Mouse (Mus musculus) embryonic facial prominence, embryonic 11.5 days (tissue): ENCODE results near the gene Mgll. TPM values are rescaled to one million over a fixed set of nuclear protein-coding genes. Genes with fewer than 3 reads are reported as not detected.

Experiments
- ATAC-seq: fragments of 200-750 bp; cut with Nextera tagmentation; replicated peaks from 2 replicates; pipeline ENCODE4 v1.8.0; 2017; ENCODE audit warnings: low read depth; ENCODE audit not compliant: insufficient number of reproducible peaks, low FRiP score, low TSS enrichment
- DNase-seq: peaks from one replicate; pipeline ENCODE4 v3.0.0-alpha.2; 2015; ENCODE audit warnings: low spot score
- H3K27ac ChIP-seq: fragments of 300-500 bp; sonication (generic); replicated peaks from 2 replicates; pipeline ENCODE4 v1.5.1; 2014; ENCODE audit warnings: mild to moderate bottlenecking, low read depth, low read length, control low read depth
- H3K27me3 ChIP-seq: fragments of 300-500 bp; sonication (generic); 2 replicates; pipeline ENCODE4 v1.6.1; 2014; ENCODE audit warnings: mild to moderate bottlenecking, low read length, moderate library complexity, mixed read lengths; ENCODE audit not compliant: control insufficient read depth, insufficient read depth
- H3K36me3 ChIP-seq: fragments of 300-500 bp; sonication (generic); replicated peaks from 2 replicates; pipeline ENCODE4 v1.6.1; 2014; ENCODE audit warnings: low read depth, mild to moderate bottlenecking, low read length, moderate library complexity, mixed read lengths; ENCODE audit not compliant: control insufficient read depth, insufficient read depth
- H3K4me1 ChIP-seq: fragments of 300-500 bp; sonication (generic); 2 replicates; pipeline ENCODE4 v1.6.1; 2014; ENCODE audit warnings: low read length, mixed read lengths; ENCODE audit not compliant: control insufficient read depth, insufficient read depth
- H3K4me2 ChIP-seq: fragments of 300-500 bp; sonication (generic); 2 replicates; pipeline ENCODE4 v1.6.1; 2014; ENCODE audit warnings: low read depth, mild to moderate bottlenecking, control low read depth, low read length, moderate library complexity
- H3K4me3 ChIP-seq: fragments of 300-500 bp; sonication (generic); 2 replicates; pipeline ENCODE4 v1.5.1; 2014; ENCODE audit warnings: low read depth, low read length, control low read depth
- H3K9ac ChIP-seq: fragments of 300-500 bp; sonication (generic); replicated peaks from 2 replicates; pipeline ENCODE4 v1.6.1; 2014; ENCODE audit warnings: mild to moderate bottlenecking, control low read depth, low read length
- H3K9me3 ChIP-seq: fragments of 300-500 bp; sonication (generic); replicated peaks from 2 replicates; pipeline ENCODE4 v1.6.1; 2016; ENCODE audit warnings: mild to moderate bottlenecking, low read length, inconsistent platforms, mixed read lengths; ENCODE audit not compliant: control insufficient read depth
- WGBS: fragments of 180-500 bp; shearing (Covaris S2); extraction: QIAGEN DNeasy Blood & Tissue Kit; methylation state at CpG from one replicate; pipeline ENCODE4 v1.1.7; 2014; 5-methylcytosine and 5-hydroxymethylcytosine counted together
- polyA plus RNA-seq: library from polyadenylated mRNA; unstranded; fragments of >200 nt; fragmentation: Nextera tagmentation; extraction: Ambion mirVana; gene quantifications from 2 replicates; pipeline ENCODE4 v1.2.1, GENCODE M21; 2014

Mgll gene
- polyA plus RNA-seq, 1 experiment from 2014 or later = 3.0 TPM

GRCm38 (mm10) chr6:88815489-88815888, 91.3 kb downstream of the Mgll start:
- no peak overlapping the region for H3K27ac ChIP-seq
- no peaks in the 10 kb centered on the region for H3K36me3 ChIP-seq
- H3K9me3 ChIP-seq = no peaks in the 10 kb centered on the region
- DNase-seq (no peak), ATAC-seq (no peak)
- no peak overlapping the region for H3K4me2 ChIP-seq
- no peak overlapping the region for H3K4me3 ChIP-seq
- 83% methylated on average over 3 of the region's 3 CpGs for WGBS
- no peak overlapping the region for H3K9ac ChIP-seq
- no peaks in the 10 kb centered on the region for H3K27me3 ChIP-seq
- H3K4me1 ChIP-seq = no peaks in the 10 kb centered on the region

- Histone ChIP-seq H3K4me1 (no peaks in the 10 kb centered on the region), H3K36me3 (no peaks in the 10 kb centered on the region), H3K9ac (no peak overlapping the region), H3K27me3 (no peaks in the 10 kb centered on the region), H3K4me3 (no peak overlapping the region), H3K9me3 (no peaks in the 10 kb centered on the region), H3K27ac (no peak overlapping the region), H3K4me2 (no peak overlapping the region)
- WGBS = 79% methylated on average over 3 of the region's 3 CpGs
- no peak for DNase-seq
- ATAC-seq = no peak
These were observed 92.7 kb downstream of the Mgll start for GRCm38 (mm10) chr6:88816913-88817312.

DNA sequence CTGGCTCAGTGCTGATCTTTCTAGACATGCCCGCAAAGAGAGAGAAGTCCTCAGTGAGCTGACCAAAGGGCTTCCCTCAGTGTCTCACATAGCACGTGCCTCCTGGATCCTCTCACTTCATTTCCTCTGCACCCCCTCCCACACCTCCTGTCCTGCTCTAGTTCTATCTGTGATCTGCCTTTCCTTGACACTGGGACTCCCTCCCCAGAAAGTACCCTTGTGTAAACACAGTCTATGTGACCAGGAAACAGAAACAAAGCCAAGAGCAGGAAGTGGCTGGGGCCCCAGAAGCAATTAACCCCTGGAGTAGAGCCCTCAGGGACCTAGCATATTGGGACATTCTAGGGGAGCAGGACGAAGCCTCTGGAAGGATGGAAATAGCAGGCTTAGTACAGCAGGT, 96.6 kb downstream of the Mgll start:
- H3K27ac ChIP-seq = no peak overlapping the region
- WGBS = 37% methylated on average over 3 of the region's 3 CpGs
- ATAC-seq (no peak), DNase-seq (no peak)
- H3K9ac ChIP-seq = no peak overlapping the region
- H3K36me3 ChIP-seq = no peaks in the 10 kb centered on the region
- H3K9me3 ChIP-seq = no peaks in the 10 kb centered on the region
- no peaks in the 10 kb centered on the region for H3K27me3 ChIP-seq
- no peak overlapping the region for H3K4me3 ChIP-seq
- H3K4me2 ChIP-seq = no peak overlapping the region
- H3K4me1 ChIP-seq = no peaks in the 10 kb centered on the region

GRCm38 (mm10) chr6:88821294-88821693, 97.1 kb downstream of the Mgll start:
- H3K4me1 ChIP-seq = no peaks in the 10 kb centered on the region
- no peaks in the 10 kb centered on the region for H3K9me3 ChIP-seq
- no peaks in the 10 kb centered on the region for H3K36me3 ChIP-seq
- H3K4me3 ChIP-seq = no peak overlapping the region
- no peak overlapping the region for H3K9ac ChIP-seq
- 92% methylated on average over 6 of the region's 6 CpGs for WGBS
- H3K4me2 ChIP-seq = no peak overlapping the region
- no peaks in the 10 kb centered on the region for H3K27me3 ChIP-seq
- H3K27ac ChIP-seq = no peak overlapping the region
- DNase-seq = no peak
- no peak for ATAC-seq

GRCm38 (mm10) chr6:88821901-88822300, 97.7 kb downstream of the Mgll start:
- ATAC-seq (no peak), DNase-seq (no peak)
- Histone ChIP-seq H3K9ac (no peak overlapping the region), H3K4me1 (no peaks in the 10 kb centered on the region), H3K36me3 (no peaks in the 10 kb centered on the region), H3K27me3 (no peaks in the 10 kb centered on the region), H3K9me3 (no peaks in the 10 kb centered on the region), H3K27ac (no peak overlapping the region), H3K4me2 (no peak overlapping the region), H3K4me3 (no peak overlapping the region)
- 79% methylated on average over 11 of the region's 11 CpGs for WGBS

- Histone ChIP-seq H3K9ac (no peak overlapping the region), H3K27ac (no peak overlapping the region), H3K4me1 (no peaks in the 10 kb centered on the region), H3K36me3 (no peaks in the 10 kb centered on the region), H3K9me3 (no peaks in the 10 kb centered on the region), H3K27me3 (no peaks in the 10 kb centered on the region), H3K4me3 (no peak overlapping the region), H3K4me2 (no peak overlapping the region)
- ATAC-seq = no peak
- no peak for DNase-seq
- WGBS = 64% methylated on average over 7 of the region's 7 CpGs
These were observed 100.0 kb downstream of the Mgll start for GRCm38 (mm10) chr6:88824183-88824582.

GRCm38 (mm10) chr6:88826088-88826487, 101.9 kb downstream of the Mgll start:
- Histone ChIP-seq H3K4me3 (no peak overlapping the region), H3K27ac (no peak overlapping the region), H3K4me1 (no peaks in the 10 kb centered on the region), H3K36me3 (no peaks in the 10 kb centered on the region), H3K9ac (no peak overlapping the region), H3K4me2 (no peak overlapping the region), H3K27me3 (no peaks in the 10 kb centered on the region), H3K9me3 (no peaks in the 10 kb centered on the region)
- DNase-seq (no peak), ATAC-seq (no peak)
- WGBS = 53% methylated on average over 3 of the region's 3 CpGs

DNA sequence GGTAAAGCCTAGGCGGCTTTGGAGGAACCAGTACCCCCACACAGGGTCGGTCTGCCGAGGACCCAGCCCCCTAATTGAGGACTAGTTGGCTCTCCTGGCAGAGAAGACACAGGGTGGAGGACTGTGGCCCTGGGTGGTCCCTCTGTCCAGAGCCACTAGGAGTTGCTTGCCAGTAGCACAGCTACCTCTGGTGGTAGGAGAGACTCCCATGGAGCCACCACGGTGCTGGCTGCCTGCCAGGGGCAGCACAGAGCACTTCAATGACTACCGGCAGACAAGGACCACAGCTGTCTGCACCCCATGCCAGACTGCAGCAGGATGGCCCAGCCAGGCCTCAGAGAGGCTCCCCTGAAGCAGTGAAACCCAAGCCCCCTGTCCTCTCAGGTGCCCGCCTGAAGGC, 102.3 kb downstream of the Mgll start:
- peak; percentile 61; the same call in 1 of the 2 replicates for ATAC-seq

More for the DNA sequence above, 102.3 kb downstream of the Mgll start:
- Histone ChIP-seq H3K9me3 (no peaks in the 10 kb centered on the region), H3K4me2 (no peak overlapping the region), H3K9ac (no peak overlapping the region), H3K36me3 (no peaks in the 10 kb centered on the region), H3K4me1 (no peaks in the 10 kb centered on the region), H3K4me3 (no peak overlapping the region), H3K27ac (no peak overlapping the region), H3K27me3 (no peaks in the 10 kb centered on the region)
- WGBS = 36% methylated on average over 6 of the region's 6 CpGs
- peak; percentile 55 for DNase-seq
